Mouse (Mus musculus) hindbrain, embryonic 12.5 days (tissue): ENCODE data around the gene Ifrd1. TPM values are rescaled to one million over a fixed set of nuclear protein-coding genes. Genes with fewer than 3 reads are reported as not detected.

Experiments
- ATAC-seq: fragments of 200-750 bp; cut with Nextera tagmentation; 2 replicates; pipeline ENCODE4 v1.8.0; 2017; ENCODE audit warnings: moderate TSS enrichment; ENCODE audit not compliant: low FRiP score
- H3K27ac ChIP-seq: fragments of 300-500 bp; sonication (generic); 2 replicates; pipeline ENCODE4 v1.5.1; 2016; ENCODE audit warnings: mild to moderate bottlenecking
- H3K27me3 ChIP-seq: fragments of 300-500 bp; sonication (generic); 2 replicates; pipeline ENCODE4 v1.6.1; 2016; ENCODE audit warnings: mild to moderate bottlenecking
- H3K36me3 ChIP-seq: fragments of 300-500 bp; sonication (generic); 2 replicates; pipeline ENCODE4 v1.6.1; 2016; ENCODE audit warnings: mild to moderate bottlenecking
- H3K4me1 ChIP-seq: fragments of 300-500 bp; sonication (generic); 2 replicates; pipeline ENCODE4 v1.6.1; 2016
- H3K4me2 ChIP-seq: fragments of 300-500 bp; sonication (generic); replicated peaks from 2 replicates; pipeline ENCODE4 v1.6.1; 2016; ENCODE audit warnings: mild to moderate bottlenecking
- H3K4me3 ChIP-seq: fragments of 300-500 bp; sonication (generic); 2 replicates; pipeline ENCODE4 v1.5.1; 2016; ENCODE audit warnings: mild to moderate bottlenecking
- H3K9ac ChIP-seq: fragments of 300-500 bp; sonication (generic); 2 replicates; pipeline ENCODE4 v1.6.1; 2016; ENCODE audit warnings: mild to moderate bottlenecking, moderate library complexity
- H3K9me3 ChIP-seq: fragments of 300-500 bp; sonication (generic); replicated peaks from 2 replicates; pipeline ENCODE4 v1.6.1; 2016; ENCODE audit warnings: mild to moderate bottlenecking
- WGBS: fragments of 180-500 bp; shearing (Covaris S2); methylation state at CpG from one replicate; pipeline ENCODE4 v1.1.7; 2016; 5-methylcytosine and 5-hydroxymethylcytosine counted together
- polyA plus RNA-seq: library from polyadenylated mRNA; unstranded; fragments of >200 nt; fragmentation: Nextera tagmentation; extraction: Ambion mirVana; gene quantifications from 2 replicates; pipeline ENCODE4 v1.2.1, GENCODE M21; 2016

The Ifrd1 gene
- polyA plus RNA-seq = 150 and 155 TPM in 2 replicates

DNA sequence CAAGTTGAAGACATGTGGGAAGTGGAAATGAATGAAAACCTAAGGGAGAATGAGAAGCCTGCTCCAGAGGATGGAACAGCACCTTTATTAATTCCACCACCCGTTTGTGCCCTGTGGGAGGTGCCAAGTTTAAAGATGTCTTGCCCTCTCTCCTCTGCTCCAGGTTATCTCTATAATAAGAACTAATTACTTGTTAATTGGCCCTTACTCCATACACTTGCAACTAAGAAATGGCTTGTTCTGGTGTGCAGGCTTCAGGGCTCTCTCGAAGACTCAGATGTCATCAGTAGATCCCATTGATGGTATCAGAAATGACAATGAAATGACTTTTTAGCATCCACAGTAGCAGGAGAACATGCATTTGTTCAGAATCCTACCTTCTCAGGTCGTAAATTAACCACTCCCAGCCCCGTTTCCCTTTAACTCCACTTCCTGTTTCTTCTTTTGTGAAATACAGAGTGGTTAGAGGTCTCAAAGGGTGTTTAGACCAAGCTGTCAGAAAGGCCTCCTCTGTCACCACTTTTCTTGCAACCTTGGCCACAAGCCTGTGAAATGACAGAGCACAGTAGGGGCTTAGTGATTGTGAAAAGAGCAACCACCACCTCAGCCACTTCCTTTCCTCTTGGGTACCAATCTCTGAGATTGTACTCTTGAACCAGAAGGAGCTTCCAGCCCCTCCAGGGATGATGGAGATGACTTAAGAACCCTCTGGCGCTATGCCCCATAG lies at the start of gene Ifrd1:
Gene Ifrd1 (minus strand): TSS at position 51 of the 727 bp plus-strand sequence.
- Histone ChIP-seq H3K27ac (no peak within 1 kb of the TSS), H3K9me3 (no peaks in the 10 kb centered on the region), H3K4me3 (no peak within 1 kb of the TSS), H3K4me2 (no peak within 1 kb of the TSS), H3K4me1 (peaks cover 7% of the 10 kb centered on the region), H3K9ac (no peak within 1 kb of the TSS), H3K27me3 (no peaks in the 10 kb centered on the region), H3K36me3 (no peaks in the 10 kb centered on the region)
- ATAC-seq = no peak
- WGBS = 79% methylated on average over 5 of the region's 5 CpGs

GRCm38 (mm10) chr12:40286539-40286938 lies 38.2 kb upstream of the Ifrd1 start:
- ATAC-seq = no peak
- WGBS = 80% methylated on average over 4 of the region's 4 CpGs
- peaks cover 5% of the 10 kb centered on the region for H3K9me3 ChIP-seq
- H3K27ac ChIP-seq = no peak overlapping the region
- H3K9ac ChIP-seq = no peak overlapping the region
- no peaks in the 10 kb centered on the region for H3K4me1 ChIP-seq
- no peak overlapping the region for H3K4me3 ChIP-seq
- H3K4me2 ChIP-seq = no peak overlapping the region
- no peaks in the 10 kb centered on the region for H3K27me3 ChIP-seq
- H3K36me3 ChIP-seq = no peaks in the 10 kb centered on the region

DNA sequence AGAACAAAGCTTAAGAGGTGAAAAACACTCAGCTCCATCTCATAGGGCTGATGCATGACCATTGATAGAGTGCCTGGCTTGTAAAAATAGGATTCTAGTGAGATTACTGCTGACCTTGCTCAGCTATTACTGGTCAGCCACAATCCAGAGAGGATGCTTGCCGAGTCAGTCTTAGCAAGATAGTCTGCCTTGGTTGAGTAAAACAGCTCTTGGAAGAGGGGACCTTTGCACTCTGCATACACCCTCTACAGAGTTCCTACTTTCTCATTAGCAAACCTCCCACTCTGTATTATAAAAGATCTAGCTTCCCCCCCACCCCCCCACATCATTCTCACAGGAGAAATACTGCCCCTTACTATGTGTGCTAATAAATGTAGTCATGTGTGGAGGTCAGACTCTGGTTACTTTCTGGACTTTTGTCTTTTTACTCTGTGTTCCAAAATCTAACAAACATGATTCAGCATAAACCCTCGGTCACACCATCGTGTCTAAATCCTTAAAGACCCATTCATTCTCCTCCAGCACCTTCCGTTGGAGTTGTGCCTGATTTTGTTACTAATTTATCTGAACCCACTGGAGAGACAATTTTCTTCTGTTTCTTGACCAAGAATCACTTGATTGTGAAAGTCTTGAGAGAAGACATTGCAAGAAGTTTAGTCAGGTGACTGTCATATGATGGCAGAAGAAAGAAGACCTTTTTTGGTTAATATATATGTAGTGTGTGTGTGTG lies 32.5 kb upstream of the Ifrd1 start:
- WGBS = 89% methylated on average over 4 of the region's 4 CpGs
- no peak overlapping the region for H3K9ac ChIP-seq
- H3K9me3 ChIP-seq = no peaks in the 10 kb centered on the region
- no peaks in the 10 kb centered on the region for H3K27me3 ChIP-seq
- no peak overlapping the region for H3K4me2 ChIP-seq
- ATAC-seq = no peak
- no peaks in the 10 kb centered on the region for H3K4me1 ChIP-seq
- no peak overlapping the region for H3K4me3 ChIP-seq
- H3K36me3 ChIP-seq = no peaks in the 10 kb centered on the region
- H3K27ac ChIP-seq = no peak overlapping the region

- no peaks in the 10 kb centered on the region for H3K9me3 ChIP-seq
- no peak overlapping the region for H3K27ac ChIP-seq
- H3K27me3 ChIP-seq = no peaks in the 10 kb centered on the region
- H3K36me3 ChIP-seq = no peaks in the 10 kb centered on the region
- no peaks in the 10 kb centered on the region for H3K4me1 ChIP-seq
- no peak overlapping the region for H3K4me2 ChIP-seq
- no peak for ATAC-seq
- no peak overlapping the region for H3K4me3 ChIP-seq
- H3K9ac ChIP-seq = no peak overlapping the region
- WGBS = 89% methylated on average over 3 of the region's 3 CpGs
These were observed 29.3 kb upstream of the Ifrd1 start for GRCm38 (mm10) chr12:40277581-40277980.

- ATAC-seq = no peak
- Histone ChIP-seq H3K27me3 (no peaks in the 10 kb centered on the region), H3K27ac (no peak overlapping the region)
These were observed 26.6 kb upstream of the Ifrd1 start for GRCm38 (mm10) chr12:40274931-40275330.

GRCm38 (mm10) chr12:40273339-40273738 lies 25.0 kb upstream of the Ifrd1 start:
- no peak for ATAC-seq
- Histone ChIP-seq H3K4me2 (no peak overlapping the region), H3K36me3 (no peaks in the 10 kb centered on the region), H3K9ac (no peak overlapping the region), H3K4me1 (no peaks in the 10 kb centered on the region), H3K9me3 (no peaks in the 10 kb centered on the region), H3K27me3 (no peaks in the 10 kb centered on the region), H3K27ac (no peak overlapping the region), H3K4me3 (no peak overlapping the region)
- WGBS = 90% methylated on average over 4 of the region's 4 CpGs

More at GRCm38 (mm10) chr12:40274931-40275330, 26.6 kb upstream of the Ifrd1 start:
- H3K4me1 ChIP-seq = no peaks in the 10 kb centered on the region
- no peak overlapping the region for H3K9ac ChIP-seq
- no peaks in the 10 kb centered on the region for H3K36me3 ChIP-seq
- H3K9me3 ChIP-seq = no peaks in the 10 kb centered on the region
- H3K4me3 ChIP-seq = no peak overlapping the region
- no peak overlapping the region for H3K4me2 ChIP-seq

GRCm38 (mm10) chr12:40272710-40273109 lies 24.4 kb upstream of the Ifrd1 start:
- H3K9ac ChIP-seq = no peak overlapping the region
- H3K4me1 ChIP-seq = no peaks in the 10 kb centered on the region
- H3K27me3 ChIP-seq = no peaks in the 10 kb centered on the region
- no peak overlapping the region for H3K4me3 ChIP-seq
- H3K9me3 ChIP-seq = no peaks in the 10 kb centered on the region
- no peak overlapping the region for H3K4me2 ChIP-seq
- H3K36me3 ChIP-seq = no peaks in the 10 kb centered on the region
- no peak overlapping the region for H3K27ac ChIP-seq
- 79% methylated on average over 4 of the region's 4 CpGs for WGBS
- ATAC-seq = no peak

DNA sequence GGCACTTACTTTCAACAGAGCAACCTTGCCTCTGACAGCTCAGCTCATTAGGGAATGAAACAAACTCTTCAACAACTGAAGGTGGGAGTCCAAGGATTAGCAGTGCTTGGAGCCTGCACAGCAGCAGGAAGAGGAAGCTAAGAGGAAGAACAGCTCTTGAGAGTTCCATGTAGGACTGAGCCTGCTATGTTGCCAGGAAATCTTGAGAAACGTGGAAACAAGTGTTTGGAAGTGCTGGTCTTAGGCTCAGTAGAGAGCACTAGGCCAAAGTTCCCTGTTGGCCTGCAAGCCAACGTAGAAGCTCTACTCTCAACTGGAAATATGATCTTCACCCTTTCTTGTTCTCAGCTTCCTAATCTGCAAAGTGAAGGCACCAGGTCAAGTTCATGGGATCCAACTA lies 20.0 kb upstream of the Ifrd1 start:
- H3K4me3 ChIP-seq = no peak overlapping the region
- no peak overlapping the region for H3K27ac ChIP-seq
- H3K9me3 ChIP-seq = no peaks in the 10 kb centered on the region
- H3K4me2 ChIP-seq = no peak overlapping the region
- no peaks in the 10 kb centered on the region for H3K27me3 ChIP-seq
- 72% methylated on average over 2 of the region's 2 CpGs for WGBS
- ATAC-seq = no peak
- no peak overlapping the region for H3K9ac ChIP-seq
- H3K4me1 ChIP-seq = no peaks in the 10 kb centered on the region
- H3K36me3 ChIP-seq = no peaks in the 10 kb centered on the region

DNA sequence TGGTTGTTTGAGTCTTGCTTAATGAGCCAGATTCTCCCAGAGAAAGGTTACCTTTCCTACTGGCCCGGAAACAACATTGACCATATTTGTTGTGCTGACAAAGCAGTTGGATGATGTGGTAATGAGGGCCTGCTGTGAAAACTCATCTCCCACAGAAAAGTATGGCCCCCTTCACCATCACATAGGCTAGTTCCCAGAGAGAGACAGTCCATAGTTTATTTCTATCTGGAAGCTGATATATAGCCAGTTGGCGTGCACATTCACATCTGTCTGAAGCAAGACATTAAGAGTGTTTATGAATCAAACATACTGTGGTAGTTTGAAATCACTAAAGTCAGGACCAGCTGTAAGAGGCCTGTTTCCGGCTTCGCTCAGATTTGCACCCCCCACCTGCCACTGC lies 15.4 kb upstream of the Ifrd1 start:
- WGBS = 89% methylated on average over 4 of the region's 4 CpGs
- H3K4me3 ChIP-seq = no peak overlapping the region
- no peak for ATAC-seq

DNA sequence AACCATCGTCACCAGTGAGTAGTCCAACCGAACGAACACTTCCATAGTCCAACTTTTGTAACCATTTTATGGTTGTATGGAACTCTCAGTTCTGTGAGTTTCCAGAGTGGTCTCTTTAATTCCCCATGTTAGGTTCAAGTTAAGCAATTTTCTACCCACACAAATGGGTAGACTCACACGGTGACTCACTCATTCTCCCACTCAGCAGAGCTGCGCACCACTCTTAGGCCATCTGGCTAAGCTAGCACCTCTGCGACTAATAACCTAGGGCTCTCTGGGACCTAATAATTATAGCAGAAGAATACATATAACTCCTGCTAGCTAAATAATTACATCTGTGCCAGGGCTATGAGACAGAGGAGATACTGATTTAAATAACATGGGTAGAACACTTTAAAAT lies 14.7 kb upstream of the Ifrd1 start:
- H3K36me3 ChIP-seq = no peaks in the 10 kb centered on the region
- 94% methylated on average over 6 of the region's 6 CpGs for WGBS
- no peak for ATAC-seq
- H3K27ac ChIP-seq = no peak overlapping the region
- H3K9me3 ChIP-seq = no peaks in the 10 kb centered on the region
- H3K27me3 ChIP-seq = no peaks in the 10 kb centered on the region
- no peak overlapping the region for H3K4me3 ChIP-seq
- H3K4me2 ChIP-seq = no peak overlapping the region
- no peak overlapping the region for H3K9ac ChIP-seq
- no peaks in the 10 kb centered on the region for H3K4me1 ChIP-seq

More for the DNA sequence above, 15.4 kb upstream of the Ifrd1 start:
- H3K27ac ChIP-seq = no peak overlapping the region
- no peak overlapping the region for H3K4me2 ChIP-seq
- H3K9me3 ChIP-seq = no peaks in the 10 kb centered on the region
- H3K36me3 ChIP-seq = no peaks in the 10 kb centered on the region
- no peak overlapping the region for H3K9ac ChIP-seq
- H3K27me3 ChIP-seq = no peaks in the 10 kb centered on the region
- no peaks in the 10 kb centered on the region for H3K4me1 ChIP-seq

- H3K4me1 ChIP-seq = no peaks in the 10 kb centered on the region
- WGBS = 90% methylated on average over 6 of the region's 6 CpGs
- H3K9me3 ChIP-seq = no peaks in the 10 kb centered on the region
- no peak overlapping the region for H3K9ac ChIP-seq
- ATAC-seq = no peak
- no peaks in the 10 kb centered on the region for H3K27me3 ChIP-seq
- H3K4me3 ChIP-seq = no peak overlapping the region
- no peak overlapping the region for H3K4me2 ChIP-seq
- no peaks in the 10 kb centered on the region for H3K36me3 ChIP-seq
- H3K27ac ChIP-seq = no peak overlapping the region
These were observed 10.2 kb upstream of the Ifrd1 start for GRCm38 (mm10) chr12:40258462-40259000.

DNA sequence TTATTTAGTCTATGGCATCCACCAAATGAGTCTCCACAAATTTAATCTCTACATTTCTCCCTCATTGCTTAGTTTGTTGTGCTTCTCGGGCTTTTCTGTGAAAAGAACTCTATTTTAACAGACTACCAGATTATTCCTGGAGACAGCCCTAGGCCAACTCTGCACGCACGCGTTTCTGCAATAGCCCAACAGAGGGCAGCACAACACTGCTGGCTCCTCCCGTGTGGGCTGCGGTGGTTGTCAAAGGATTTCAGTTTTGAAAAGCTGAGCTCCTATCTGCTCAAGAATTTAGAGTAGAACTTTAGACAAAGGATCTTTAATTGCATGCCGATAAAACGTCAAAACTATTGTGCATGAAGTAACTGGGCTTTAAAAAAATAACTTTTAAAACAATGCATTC lies 8.9 kb upstream of the Ifrd1 start:
- Histone ChIP-seq H3K9ac (no peak overlapping the region), H3K27me3 (no peaks in the 10 kb centered on the region), H3K27ac (no peak overlapping the region), H3K36me3 (no peaks in the 10 kb centered on the region), H3K4me2 (no peak overlapping the region), H3K4me1 (no peaks in the 10 kb centered on the region), H3K9me3 (no peaks in the 10 kb centered on the region), H3K4me3 (no peak overlapping the region)
- peak; percentile 83 for ATAC-seq
- 5% methylated on average over 8 of the region's 8 CpGs for WGBS
